Mouse (Mus musculus): ENCODE results near the gene Spred2. TPM values are rescaled to one million over a fixed set of nuclear protein-coding genes. Genes with fewer than 3 reads are reported as not detected.

Gene Spred2
- polyA plus RNA-seq, 1 experiment, result not detected

DNA sequence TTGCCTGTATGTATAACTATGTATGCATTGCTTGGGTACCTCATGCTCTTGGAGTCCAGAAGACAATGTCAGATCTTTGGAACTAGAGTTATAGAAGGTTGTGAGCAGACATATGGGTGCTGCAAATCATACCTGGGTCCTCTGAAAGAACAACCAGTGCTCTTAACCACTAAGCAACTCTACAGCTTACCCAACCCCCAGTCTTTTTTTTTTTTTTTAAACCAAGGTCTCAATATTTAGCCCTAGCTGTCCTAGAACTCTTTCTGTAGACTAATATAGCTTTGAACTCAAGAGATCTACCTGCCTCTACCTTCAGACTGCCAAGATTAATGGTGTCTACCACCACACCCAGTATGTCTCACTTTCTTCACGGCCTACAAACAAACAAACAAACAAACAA, 2.5 kb upstream of the Spred2 start:
- Histone ChIP-seq H3K27ac (ENCODE audit: insufficient read depth, low read depth, low read length) (no peak overlapping the region), H3K4me3 (ENCODE audit: insufficient read depth, low read depth, low read length) (no peak overlapping the region), H3K4me1 (ENCODE audit: control insufficient read depth, insufficient read depth, low read length) (peaks cover 12% of the 10 kb centered on the region)
- 95% methylated on average over 1 of the region's 1 CpGs for WGBS
- TF ChIP-seq CTCF (IDR thresholded peaks at IDR 0.05; ENCODE audit: insufficient read depth, low read depth, low read length) (no peak), POLR2A (IDR thresholded peaks at IDR 0.05; ENCODE audit: insufficient read depth, low read depth, low read length) (no peak)

DNA sequence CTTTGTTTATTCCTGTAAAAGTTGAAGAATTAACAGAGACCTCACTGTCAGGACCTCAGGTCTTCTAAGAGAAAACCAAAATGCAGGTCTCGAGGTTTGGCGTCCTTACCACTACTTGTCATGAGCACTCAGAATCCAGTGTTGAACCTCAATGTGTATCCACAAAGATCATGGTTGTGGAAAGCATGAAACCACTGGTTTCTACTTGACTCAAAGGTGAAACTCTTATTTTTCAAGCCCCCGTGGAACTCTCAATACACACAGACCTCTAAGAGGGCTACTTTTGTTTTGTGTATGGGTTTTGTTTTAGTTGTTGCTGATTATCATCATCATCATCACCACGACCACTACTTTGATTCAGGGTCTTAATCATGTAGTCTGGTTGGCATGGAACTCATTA, 2.0 kb upstream of the Spred2 start:
- Histone ChIP-seq H3K4me3 (ENCODE audit: insufficient read depth, low read depth, low read length) (no peak overlapping the region), H3K4me1 (ENCODE audit: control insufficient read depth, insufficient read depth, low read length) (peaks cover 13% of the 10 kb centered on the region), H3K27ac (ENCODE audit: insufficient read depth, low read depth, low read length) (no peak overlapping the region)
- TF ChIP-seq CTCF (IDR thresholded peaks at IDR 0.05; ENCODE audit: insufficient read depth, low read depth, low read length) (no peak), POLR2A (IDR thresholded peaks at IDR 0.05; ENCODE audit: insufficient read depth, low read depth, low read length) (no peak)
- WGBS, result 97% methylated on average over 4 of the region's 4 CpGs

DNA sequence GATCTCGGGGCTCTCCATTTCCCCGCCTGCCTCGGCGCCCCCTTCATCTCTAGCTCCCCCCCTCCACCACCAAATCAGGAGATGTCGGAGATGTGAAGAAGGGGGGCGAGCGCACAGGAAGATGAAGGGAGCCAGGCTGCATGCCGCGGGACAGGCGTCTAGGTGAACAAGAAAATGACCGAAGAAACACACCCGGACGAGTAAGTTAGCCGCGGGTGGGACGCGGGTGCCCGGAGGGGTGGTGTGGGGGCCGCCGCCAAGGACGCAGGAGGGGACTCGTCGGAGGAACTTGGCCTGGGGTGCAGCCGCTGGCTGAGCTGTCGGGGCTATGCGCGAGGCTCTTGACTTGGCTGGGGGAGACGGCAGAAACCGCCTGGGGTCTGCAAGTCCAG, 578 bp downstream of the Spred2 start:
- TF ChIP-seq CTCF (IDR thresholded peaks at IDR 0.05; ENCODE audit: insufficient read depth, low read depth, low read length) (no peak), POLR2A (IDR thresholded peaks at IDR 0.05; ENCODE audit: insufficient read depth, low read depth, low read length) (no peak)
- peaks cover 13% of the 10 kb centered on the region for H3K4me1 ChIP-seq (ENCODE audit: control insufficient read depth, insufficient read depth, low read length)
- WGBS, result 1% methylated on average over 29 of the region's 29 CpGs
- H3K4me3 ChIP-seq (ENCODE audit: insufficient read depth, low read depth, low read length), result peak overlapping the region; percentile 86
- peak overlapping the region; percentile 65 for H3K27ac ChIP-seq (ENCODE audit: insufficient read depth, low read depth, low read length)

DNA sequence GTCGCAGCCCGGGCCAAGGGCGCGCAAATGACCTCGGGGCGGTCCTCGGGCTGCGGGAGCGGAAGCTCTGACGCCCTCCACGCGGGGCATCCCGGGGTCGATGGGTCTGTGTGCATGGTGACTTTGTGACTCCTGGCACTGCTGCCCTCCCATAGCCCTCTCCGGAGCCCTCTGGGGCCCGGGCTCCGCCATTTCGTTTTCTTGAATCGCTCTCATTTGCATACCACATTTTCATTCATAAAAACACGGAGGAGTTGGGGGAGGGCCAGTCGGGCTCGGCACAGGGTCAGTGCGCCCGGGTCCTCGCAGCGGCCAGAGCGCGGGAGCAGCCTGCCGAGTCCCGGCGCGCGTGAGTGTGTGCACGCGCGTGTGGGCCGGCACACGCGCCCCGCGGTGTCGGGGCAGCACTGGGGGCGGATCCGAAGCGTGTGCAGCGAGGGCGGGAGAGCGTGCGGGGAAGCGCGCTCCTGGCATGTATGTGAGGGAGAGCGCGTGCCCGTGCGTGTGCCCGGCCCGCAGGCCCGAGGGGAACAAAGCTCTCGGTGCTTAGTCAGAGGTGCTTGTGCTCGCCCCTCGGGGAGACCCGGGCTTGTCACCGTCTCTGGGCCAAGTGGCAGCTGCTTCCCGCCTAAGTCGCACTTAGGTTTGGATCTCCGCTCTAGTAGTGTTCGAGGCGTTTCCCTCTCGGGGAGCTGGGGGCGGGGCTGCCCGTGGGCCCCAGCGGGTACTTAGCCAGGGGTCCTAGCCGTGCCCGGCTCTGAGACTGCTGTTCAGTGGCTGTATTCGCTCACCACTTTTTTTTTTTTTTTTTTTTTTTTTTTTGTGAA, 1.2 kb downstream of the Spred2 start:
- peak overlapping the region; percentile 65 for H3K27ac ChIP-seq (ENCODE audit: insufficient read depth, low read depth, low read length)
- under 1% methylated on average over 75 of the region's 75 CpGs for WGBS
- peaks cover 13% of the 10 kb centered on the region for H3K4me1 ChIP-seq (ENCODE audit: control insufficient read depth, insufficient read depth, low read length)
- H3K4me3 ChIP-seq (ENCODE audit: insufficient read depth, low read depth, low read length), result peak overlapping the region; percentile 86
- TF ChIP-seq POLR2A (IDR thresholded peaks at IDR 0.05; ENCODE audit: insufficient read depth, low read depth, low read length) (peak; percentile 75), CTCF (IDR thresholded peaks at IDR 0.05; ENCODE audit: insufficient read depth, low read depth, low read length) (no peak)

DNA sequence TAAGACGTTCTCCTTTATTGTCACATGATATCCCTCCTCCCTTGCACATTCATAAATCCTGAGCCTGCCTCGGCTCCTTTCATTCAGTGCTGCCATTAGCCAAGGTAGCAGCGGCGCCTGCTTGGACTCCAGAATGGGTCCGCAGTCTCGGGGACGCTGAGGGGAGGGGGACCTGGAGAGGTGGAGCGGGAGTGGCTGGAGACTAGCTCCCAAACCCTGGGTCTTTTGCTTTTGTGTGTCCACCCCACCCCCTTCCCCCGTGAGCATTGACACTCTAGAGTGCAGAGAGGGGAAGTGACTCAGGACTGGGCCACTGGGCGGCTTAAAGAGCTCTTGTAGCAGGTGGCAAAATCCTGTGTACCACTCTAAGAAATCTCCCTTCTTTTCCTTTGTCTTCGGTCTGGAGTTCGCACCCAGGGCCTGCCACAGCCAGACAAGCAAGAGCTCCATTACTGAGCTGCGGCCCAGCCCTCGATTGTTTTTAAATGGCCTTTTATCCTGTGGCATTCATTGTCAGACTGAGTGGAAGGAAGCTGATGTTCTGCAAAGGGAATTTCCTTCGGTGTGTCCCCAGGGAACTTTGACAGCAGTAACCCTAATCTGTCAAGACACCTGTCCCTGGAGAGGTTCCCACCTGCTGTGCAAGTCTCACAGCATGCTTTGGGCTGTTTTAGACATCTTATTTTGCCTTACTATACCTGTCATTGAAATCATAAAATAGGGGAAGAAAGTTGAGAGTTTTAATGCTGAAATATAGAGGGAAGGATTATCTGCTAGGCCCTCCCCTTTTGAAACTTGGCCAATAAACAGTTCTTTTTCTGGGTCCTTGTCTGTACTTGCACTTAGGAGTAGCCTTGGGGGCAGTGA, 2.0 kb downstream of the Spred2 start:
- Histone ChIP-seq H3K27ac (ENCODE audit: insufficient read depth, low read depth, low read length) (no peak overlapping the region), H3K4me3 (ENCODE audit: insufficient read depth, low read depth, low read length) (peak overlapping the region; percentile 86), H3K4me1 (ENCODE audit: control insufficient read depth, insufficient read depth, low read length) (peaks cover 13% of the 10 kb centered on the region)
- no peak for TF ChIP-seq POLR2A (IDR thresholded peaks at IDR 0.05; ENCODE audit: insufficient read depth, low read depth, low read length)
- 2% methylated on average over 15 of the region's 15 CpGs for WGBS

- Histone ChIP-seq H3K4me3 (ENCODE audit: insufficient read depth, low read depth, low read length) (no peak overlapping the region), H3K4me1 (ENCODE audit: control insufficient read depth, insufficient read depth, low read length) (peaks cover 13% of the 10 kb centered on the region), H3K27ac (ENCODE audit: insufficient read depth, low read depth, low read length) (no peak overlapping the region)
- 79% methylated on average over 2 of the region's 2 CpGs for WGBS
- TF ChIP-seq CTCF (IDR thresholded peaks at IDR 0.05; ENCODE audit: insufficient read depth, low read depth, low read length), result no peak
- TF ChIP-seq POLR2A (IDR thresholded peaks at IDR 0.05; ENCODE audit: insufficient read depth, low read depth, low read length), result no peak
These were observed 2.6 kb downstream of the Spred2 start for GRCm38 (mm10) chr11:19926843-19927120.

DNA sequence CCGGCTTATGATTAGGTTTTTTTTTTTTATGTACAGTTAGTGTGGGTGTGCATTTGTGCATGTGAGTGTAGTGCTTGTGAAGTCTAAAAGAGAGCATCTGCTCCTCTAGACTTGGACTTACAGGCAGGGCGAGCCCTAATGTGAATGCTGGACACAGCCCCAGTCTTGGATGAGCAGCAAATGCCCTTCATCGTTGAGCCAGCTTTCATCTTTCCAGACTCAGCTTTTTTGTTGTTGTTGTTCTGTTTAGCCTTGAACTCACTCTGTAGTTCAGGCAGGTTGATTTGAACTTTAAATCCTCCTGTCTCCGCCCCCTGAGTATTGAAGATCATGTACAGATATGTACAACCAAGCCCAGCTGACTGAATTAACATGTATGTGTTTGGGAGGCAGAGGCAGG, 4.5 kb downstream of the Spred2 start:
- TF ChIP-seq POLR2A (IDR thresholded peaks at IDR 0.05; ENCODE audit: insufficient read depth, low read depth, low read length) (no peak), CTCF (IDR thresholded peaks at IDR 0.05; ENCODE audit: insufficient read depth, low read depth, low read length) (no peak)
- peaks cover 13% of the 10 kb centered on the region for H3K4me1 ChIP-seq (ENCODE audit: control insufficient read depth, insufficient read depth, low read length)
- no peak overlapping the region for H3K27ac ChIP-seq (ENCODE audit: insufficient read depth, low read depth, low read length)
- WGBS, result 72% methylated on average over 4 of the region's 4 CpGs
- H3K4me3 ChIP-seq (ENCODE audit: insufficient read depth, low read depth, low read length), result no peak overlapping the region

- Histone ChIP-seq H3K4me3 (ENCODE audit: insufficient read depth, low read depth, low read length) (no peak overlapping the region), H3K4me1 (ENCODE audit: control insufficient read depth, insufficient read depth, low read length) (peaks cover 13% of the 10 kb centered on the region), H3K27ac (ENCODE audit: insufficient read depth, low read depth, low read length) (no peak overlapping the region)
- WGBS, result 31% methylated on average over 11 of the region's 11 CpGs
- no peak for TF ChIP-seq CTCF (IDR thresholded peaks at IDR 0.05; ENCODE audit: insufficient read depth, low read depth, low read length)
- no peak for TF ChIP-seq POLR2A (IDR thresholded peaks at IDR 0.05; ENCODE audit: insufficient read depth, low read depth, low read length)
These were observed 5.1 kb downstream of the Spred2 start for GRCm38 (mm10) chr11:19929087-19929865.
